Mouse (Mus musculus) liver, embryonic 13.5 days (tissue): Measurements from ENCODE around the gene Rcn1. TPM values are rescaled to one million over a fixed set of nuclear protein-coding genes. Genes with fewer than 3 reads are reported as not detected.
A peak's percentile ranks its signal among the peaks of the same experiment; 100 is the strongest.

Source experiments
- ATAC-seq: fragments of 200-750 bp; cut with Nextera tagmentation; 2 replicates; pipeline ENCODE4 v1.8.0; 2017; ENCODE audit warnings: low read depth, mild to moderate bottlenecking, moderate number of reproducible peaks, moderate library complexity
- DNase-seq: peaks from one replicate; pipeline ENCODE4 v3.0.0; 2022
- H3K27ac ChIP-seq: fragments of 300-500 bp; sonication (generic); 2 replicates; pipeline ENCODE4 v1.5.1; 2015; ENCODE audit warnings: moderate library complexity, mild to moderate bottlenecking, inconsistent platforms
- H3K27me3 ChIP-seq: fragments of 300-500 bp; sonication (generic); 2 replicates; pipeline ENCODE4 v1.6.1; 2015; ENCODE audit warnings: mild to moderate bottlenecking, inconsistent platforms
- H3K36me3 ChIP-seq: fragments of 300-500 bp; sonication (generic); 2 replicates; pipeline ENCODE4 v1.6.1; 2015; ENCODE audit warnings: mild to moderate bottlenecking, inconsistent platforms
- H3K4me1 ChIP-seq: fragments of 300-500 bp; sonication (generic); replicated peaks from 2 replicates; pipeline ENCODE4 v1.6.1; 2015; ENCODE audit warnings: inconsistent platforms
- H3K4me2 ChIP-seq: fragments of 300-500 bp; sonication (generic); 2 replicates; pipeline ENCODE4 v1.6.1; 2015; ENCODE audit warnings: inconsistent platforms, mild to moderate bottlenecking, moderate library complexity
- H3K4me3 ChIP-seq: fragments of 300-500 bp; sonication (generic); replicated peaks from 2 replicates; pipeline ENCODE4 v1.5.1; 2015; ENCODE audit warnings: mild to moderate bottlenecking, inconsistent platforms
- H3K9ac ChIP-seq: fragments of 300-500 bp; sonication (generic); 2 replicates; pipeline ENCODE4 v1.6.1; 2015; ENCODE audit warnings: mild to moderate bottlenecking, inconsistent platforms
- H3K9me3 ChIP-seq: fragments of 300-500 bp; sonication (generic); replicated peaks from 2 replicates; pipeline ENCODE4 v1.6.1; 2016; ENCODE audit warnings: inconsistent platforms
- WGBS: fragments of 180-500 bp; shearing (Covaris S2); methylation state at CpG from one replicate; pipeline ENCODE4 v1.1.7; 2015; ENCODE audit not compliant: insufficient replicate concordance; 5-methylcytosine and 5-hydroxymethylcytosine counted together
- polyA plus RNA-seq: library from polyadenylated mRNA; unstranded; fragments of >200 nt; fragmentation: Nextera tagmentation; extraction: Ambion mirVana; gene quantifications from 2 replicates; pipeline ENCODE4 v1.2.1, GENCODE M21; 2015

Rcn1 gene
- 29.1 and 31.5 TPM in 2 replicates for polyA plus RNA-seq

- Histone ChIP-seq H3K4me3 (peak within 1 kb of the TSS; percentile 80), H3K4me1 (peaks cover 56% of the 10 kb centered on the region), H3K27me3 (peaks cover 13% of the 10 kb centered on the region; the same call in 1 of the 2 replicates), H3K4me2 (peak within 1 kb of the TSS; percentile 87), H3K9ac (peak within 1 kb of the TSS; percentile 84), H3K9me3 (no peaks in the 10 kb centered on the region), H3K27ac (peak within 1 kb of the TSS; percentile 81), H3K36me3 (peaks cover 4% of the 10 kb centered on the region; the same call in 1 of the 2 replicates)
- ATAC-seq: peak; percentile 86
- peak; percentile 64 for DNase-seq
- WGBS: under 1% methylated on average over 57 of the region's 57 CpGs
Measured at GRCm38 (mm10) chr2:105399085-105399891, at the start of gene Rcn1. Rcn1 (minus strand) TSS chr2:105399319.

DNA sequence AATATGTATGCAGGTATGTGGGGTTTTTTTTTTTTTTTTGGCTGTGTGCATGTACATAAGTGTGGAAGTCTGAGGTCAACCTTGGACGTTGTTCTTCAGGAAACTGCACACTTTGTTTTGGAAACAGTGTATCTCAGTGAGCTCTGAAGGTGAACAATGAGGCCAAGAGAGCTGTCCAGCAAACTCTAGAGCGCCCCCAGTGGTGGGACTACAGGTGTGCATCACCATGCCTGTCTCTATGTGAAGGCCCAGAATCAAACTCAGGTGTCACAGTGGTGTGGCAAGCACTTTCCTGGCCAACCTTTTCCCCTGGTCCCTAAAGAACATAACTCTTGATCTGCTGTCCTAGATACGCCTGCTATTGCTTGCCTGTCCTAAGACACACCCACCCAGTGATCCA is 45.0 kb upstream of the Rcn1 start:
- no peaks in the 10 kb centered on the region for H3K9me3 ChIP-seq
- H3K4me2 ChIP-seq: no peak overlapping the region
- H3K27ac ChIP-seq: no peak overlapping the region
- no peak overlapping the region for H3K9ac ChIP-seq
- H3K4me3 ChIP-seq: no peak overlapping the region
- no peaks in the 10 kb centered on the region for H3K4me1 ChIP-seq
- DNase-seq: no peak
- no peak for ATAC-seq
- no peaks in the 10 kb centered on the region for H3K27me3 ChIP-seq
- H3K36me3 ChIP-seq: no peaks in the 10 kb centered on the region
- 23% methylated on average over 3 of the region's 3 CpGs for WGBS

- no peak for ATAC-seq
Measured at GRCm38 (mm10) chr2:105439022-105439421, 39.9 kb upstream of the Rcn1 start.

DNA sequence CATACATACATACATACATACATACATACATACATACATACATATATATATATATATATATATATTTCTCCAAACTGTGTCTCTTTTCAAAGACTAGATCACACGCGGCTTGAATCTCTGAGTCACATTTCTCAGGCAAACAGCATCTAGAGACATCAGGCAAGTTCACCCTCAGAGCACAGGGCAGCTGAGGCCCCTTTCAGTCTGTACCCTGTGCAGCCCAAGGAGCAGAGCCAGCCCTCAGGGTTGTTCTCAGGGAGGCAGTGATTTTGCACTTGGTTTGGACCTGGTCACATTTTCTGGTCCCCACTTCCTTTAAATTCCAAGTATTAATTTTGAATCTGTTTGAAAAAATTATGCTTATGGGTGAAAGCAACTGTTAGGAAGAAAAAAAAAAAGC is 39.4 kb upstream of the Rcn1 start:
- ATAC-seq (no peak), DNase-seq (no peak)
- Histone ChIP-seq H3K36me3 (no peaks in the 10 kb centered on the region), H3K4me2 (no peak overlapping the region), H3K27me3 (no peaks in the 10 kb centered on the region), H3K9ac (no peak overlapping the region), H3K27ac (no peak overlapping the region), H3K4me3 (no peak overlapping the region), H3K4me1 (no peaks in the 10 kb centered on the region), H3K9me3 (no peaks in the 10 kb centered on the region)
- WGBS: 77% methylated on average over 2 of the region's 2 CpGs

More at GRCm38 (mm10) chr2:105439022-105439421, 39.9 kb upstream of the Rcn1 start:
- no peaks in the 10 kb centered on the region for H3K4me1 ChIP-seq
- no peak overlapping the region for H3K9ac ChIP-seq
- H3K4me2 ChIP-seq: no peak overlapping the region
- DNase-seq: no peak
- H3K27ac ChIP-seq: no peak overlapping the region
- no peaks in the 10 kb centered on the region for H3K9me3 ChIP-seq
- H3K36me3 ChIP-seq: no peaks in the 10 kb centered on the region
- no peak overlapping the region for H3K4me3 ChIP-seq
- WGBS: 65% methylated on average over 4 of the region's 4 CpGs
- H3K27me3 ChIP-seq: no peaks in the 10 kb centered on the region

- WGBS: 12% methylated on average over 10 of the region's 10 CpGs
- Histone ChIP-seq H3K9me3 (no peaks in the 10 kb centered on the region), H3K9ac (no peak overlapping the region), H3K27me3 (peaks cover 3% of the 10 kb centered on the region; the same call in 1 of the 2 replicates), H3K4me2 (no peak overlapping the region), H3K27ac (no peak overlapping the region), H3K36me3 (no peaks in the 10 kb centered on the region), H3K4me1 (peaks cover 1% of the 10 kb centered on the region), H3K4me3 (no peak overlapping the region)
- no peak for DNase-seq
- no peak for ATAC-seq
Measured at GRCm38 (mm10) chr2:105432927-105433326, 33.8 kb upstream of the Rcn1 start.

DNA sequence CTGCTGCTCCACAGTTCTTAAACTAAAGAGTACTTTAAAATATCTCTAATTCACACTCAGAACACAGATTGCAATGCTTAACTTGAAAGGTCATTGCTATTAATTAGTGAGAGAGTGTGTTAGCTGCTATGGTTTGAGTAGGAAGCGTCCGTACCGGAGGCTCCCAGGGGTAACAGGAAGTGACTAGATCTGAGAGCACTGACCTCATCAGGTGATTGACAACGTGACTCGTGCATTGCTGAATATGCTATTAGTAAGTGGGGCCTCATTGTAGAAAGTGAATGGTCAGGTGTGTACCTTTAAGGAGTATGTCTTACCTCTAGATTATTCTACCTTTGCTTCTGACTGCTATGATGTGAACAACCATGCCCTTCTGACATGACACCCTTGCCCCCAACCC is 31.3 kb upstream of the Rcn1 start:
- Histone ChIP-seq H3K4me3 (no peak overlapping the region), H3K36me3 (no peaks in the 10 kb centered on the region)
- WGBS: 31% methylated on average over 5 of the region's 5 CpGs

GRCm38 (mm10) chr2:105429899-105430298 is 30.8 kb upstream of the Rcn1 start:
- 55% methylated on average over 6 of the region's 6 CpGs for whole genome bisulfite sequencing

More for the DNA sequence above, 31.3 kb upstream of the Rcn1 start:
- ATAC-seq: no peak
- Histone ChIP-seq H3K9ac (no peak overlapping the region), H3K9me3 (no peaks in the 10 kb centered on the region), H3K4me2 (no peak overlapping the region), H3K27ac (no peak overlapping the region), H3K27me3 (peaks cover 3% of the 10 kb centered on the region; the same call in 1 of the 2 replicates), H3K4me1 (peaks cover 18% of the 10 kb centered on the region)
- DNase-seq: no peak

DNA sequence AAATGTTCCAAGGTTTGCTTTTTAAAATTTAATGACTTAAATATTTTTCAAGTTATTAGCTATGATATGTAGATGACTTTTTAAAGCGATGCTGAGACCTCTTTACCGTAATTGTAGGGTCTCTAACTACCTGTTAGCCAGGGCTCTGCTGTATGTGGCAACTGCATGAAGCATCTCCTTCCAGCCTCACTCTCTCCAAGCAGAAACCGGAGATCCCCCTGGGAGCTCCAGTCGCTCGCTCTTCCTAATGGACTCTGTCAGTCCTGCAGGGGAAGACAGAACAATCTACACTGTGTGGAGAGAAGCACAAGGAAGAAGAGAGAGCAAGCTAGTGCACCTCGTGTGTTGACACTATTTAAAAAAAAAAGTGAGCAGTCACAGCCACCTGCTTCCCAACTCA is 29.3 kb upstream of the Rcn1 start:
- H3K9me3 ChIP-seq: no peaks in the 10 kb centered on the region
- 27% methylated on average over 6 of the region's 6 CpGs for WGBS
- H3K27me3 ChIP-seq: peaks cover 3% of the 10 kb centered on the region; the same call in 1 of the 2 replicates
- no peak overlapping the region for H3K4me3 ChIP-seq
- ATAC-seq (no peak), DNase-seq (no peak)
- H3K36me3 ChIP-seq: no peaks in the 10 kb centered on the region
- no peak overlapping the region for H3K27ac ChIP-seq
- no peak overlapping the region for H3K9ac ChIP-seq
- H3K4me1 ChIP-seq: peaks cover 23% of the 10 kb centered on the region
- no peak overlapping the region for H3K4me2 ChIP-seq

More at GRCm38 (mm10) chr2:105429899-105430298, 30.8 kb upstream of the Rcn1 start:
- Histone ChIP-seq H3K9me3 (no peaks in the 10 kb centered on the region), H3K9ac (no peak overlapping the region), H3K27me3 (peaks cover 3% of the 10 kb centered on the region; the same call in 1 of the 2 replicates), H3K4me2 (no peak overlapping the region), H3K4me1 (peaks cover 18% of the 10 kb centered on the region), H3K36me3 (no peaks in the 10 kb centered on the region), H3K4me3 (no peak overlapping the region), H3K27ac (no peak overlapping the region)
- ATAC-seq: no peak
- DNase-seq: no peak

GRCm38 (mm10) chr2:105428029-105428428 is 28.9 kb upstream of the Rcn1 start:
- ATAC-seq: peak; percentile 47; the same call in 1 of the 2 replicates
- no peak overlapping the region for H3K27ac ChIP-seq
- peak overlapping the region; percentile 18; the same call in 1 of the 2 replicates for H3K4me3 ChIP-seq
- DNase-seq: peak; percentile 56
- H3K9me3 ChIP-seq: no peaks in the 10 kb centered on the region
- 3% methylated on average over 12 of the region's 12 CpGs for WGBS
- no peaks in the 10 kb centered on the region for H3K36me3 ChIP-seq
- peak overlapping the region; percentile 59 for H3K4me2 ChIP-seq
- peaks cover 24% of the 10 kb centered on the region for H3K4me1 ChIP-seq
- peaks cover 3% of the 10 kb centered on the region; the same call in 1 of the 2 replicates for H3K27me3 ChIP-seq
- H3K9ac ChIP-seq: no peak overlapping the region

- peak overlapping the region; percentile 59 for H3K4me2 ChIP-seq
- H3K4me1 ChIP-seq: peaks cover 24% of the 10 kb centered on the region
- 25% methylated on average over 8 of the region's 8 CpGs for WGBS
- H3K27me3 ChIP-seq: peaks cover 3% of the 10 kb centered on the region; the same call in 1 of the 2 replicates
- H3K4me3 ChIP-seq: peak overlapping the region; percentile 18; the same call in 1 of the 2 replicates
- peak overlapping the region; percentile 3; the same call in 1 of the 2 replicates for H3K9ac ChIP-seq
- no peaks in the 10 kb centered on the region for H3K36me3 ChIP-seq
- ATAC-seq (peak; percentile 94), DNase-seq (peak; percentile 23)
- H3K9me3 ChIP-seq: no peaks in the 10 kb centered on the region
- no peak overlapping the region for H3K27ac ChIP-seq
Measured at GRCm38 (mm10) chr2:105427447-105427846, 28.3 kb upstream of the Rcn1 start.

DNA sequence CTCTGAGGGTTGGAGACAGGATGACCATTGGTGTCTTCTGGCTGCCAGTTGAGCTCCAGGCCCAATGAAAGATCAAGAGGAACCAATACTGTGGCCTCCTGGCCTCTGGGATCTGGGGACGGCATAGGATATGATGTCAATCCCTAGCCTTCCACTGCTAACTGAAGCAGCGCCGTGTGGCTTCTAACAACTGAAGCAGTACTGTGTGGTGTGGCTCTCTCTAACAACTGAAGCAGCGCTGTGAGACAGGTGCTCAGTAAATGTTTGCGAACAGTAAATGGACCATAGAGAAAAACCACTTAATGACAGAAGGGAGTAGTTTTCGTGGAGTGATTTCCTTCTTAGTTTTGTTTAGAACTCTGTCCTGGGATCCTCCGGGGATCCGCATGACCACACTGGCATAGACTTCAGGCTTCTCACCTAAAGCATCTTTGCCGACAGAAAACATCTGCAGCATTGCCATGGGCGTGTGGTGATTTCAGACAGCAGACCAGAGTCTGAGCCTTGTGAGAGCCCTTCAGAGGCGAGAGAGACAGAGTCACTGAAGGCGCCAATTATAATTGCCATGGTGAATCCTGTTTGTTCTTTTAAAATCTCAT is 19.6 kb upstream of the Rcn1 start:
- H3K9me3 ChIP-seq: no peaks in the 10 kb centered on the region
- no peak overlapping the region for H3K27ac ChIP-seq
- peaks cover 43% of the 10 kb centered on the region for H3K4me1 ChIP-seq
- 82% methylated on average over 12 of the region's 12 CpGs for WGBS
- H3K4me2 ChIP-seq: no peak overlapping the region
- DNase-seq (no peak), ATAC-seq (no peak)
- no peak overlapping the region for H3K9ac ChIP-seq
- H3K36me3 ChIP-seq: no peaks in the 10 kb centered on the region
- H3K4me3 ChIP-seq: no peak overlapping the region
- no peaks in the 10 kb centered on the region for H3K27me3 ChIP-seq
